Mouse (Mus musculus): Measurements from ENCODE around the gene Cd36. TPM values are rescaled to one million over a fixed set of nuclear protein-coding genes. Genes with fewer than 3 reads are reported as not detected.
A peak's percentile ranks its signal among the peaks of the same experiment; 100 is the strongest.

Gene Cd36
- total and polyA plus RNA-seq, 2 experiments from 2014 or later: 2.2 to 2.6 TPM

GRCm38 (mm10) chr5:17810336-17810735 is 78.3 kb downstream of the Cd36 start:
- no peak for DNase-seq (ENCODE audit: low spot score)

GRCm38 (mm10) chr5:17806774-17807377 is 81.7 kb downstream of the Cd36 start:
- ATAC-seq (ENCODE audit: low FRiP score): no peak
- TF ChIP-seq CTCF (IDR thresholded peaks at IDR 0.05): no peak

More at GRCm38 (mm10) chr5:17810336-17810735, 78.3 kb downstream of the Cd36 start:
- Histone ChIP-seq H3K27ac (ENCODE audit: low read depth, low read length) (no peak overlapping the region), H3K9ac (replicated peaks; ENCODE audit: low read length, poor library complexity, severe bottlenecking) (no peak overlapping the region), H3K9me3 (ENCODE audit: low read length) (no peaks in the 10 kb centered on the region), H3K4me3 (ENCODE audit: low read depth, low read length) (no peak overlapping the region), H3K4me2 (ENCODE audit: low read depth, low read length, poor library complexity, severe bottlenecking) (no peak overlapping the region), H3K27me3 (ENCODE audit: insufficient read depth, low read length) (no peaks in the 10 kb centered on the region), H3K36me3 (ENCODE audit: insufficient read depth, low read length) (no peaks in the 10 kb centered on the region), H3K4me1 (ENCODE audit: insufficient read depth, low read length) (no peaks in the 10 kb centered on the region)
- ATAC-seq (ENCODE audit: low FRiP score): no peak
- TF ChIP-seq CTCF (IDR thresholded peaks at IDR 0.05): no peak
- 88% methylated on average over 1 of the region's 1 CpGs for WGBS

GRCm38 (mm10) chr5:17776571-17776970 is 112.0 kb downstream of the Cd36 start:
- 90% methylated on average over 6 of the region's 6 CpGs for WGBS
- Histone ChIP-seq H3K27ac (ENCODE audit: low read depth, low read length) (no peak overlapping the region), H3K36me3 (ENCODE audit: insufficient read depth, low read length) (no peaks in the 10 kb centered on the region), H3K4me1 (ENCODE audit: insufficient read depth, low read length) (no peaks in the 10 kb centered on the region), H3K9me3 (ENCODE audit: low read length) (no peaks in the 10 kb centered on the region), H3K27me3 (ENCODE audit: insufficient read depth, low read length) (no peaks in the 10 kb centered on the region), H3K4me2 (ENCODE audit: low read depth, low read length, poor library complexity, severe bottlenecking) (no peak overlapping the region), H3K9ac (replicated peaks; ENCODE audit: low read length, poor library complexity, severe bottlenecking) (no peak overlapping the region), H3K4me3 (ENCODE audit: low read depth, low read length) (no peak overlapping the region)
- TF ChIP-seq CTCF (IDR thresholded peaks at IDR 0.05): no peak
- peak; percentile 65 for DNase-seq (ENCODE audit: low spot score)
- ATAC-seq (ENCODE audit: low FRiP score): no peak

More at GRCm38 (mm10) chr5:17806774-17807377, 81.7 kb downstream of the Cd36 start:
- H3K4me3 ChIP-seq (ENCODE audit: low read depth, low read length): no peak overlapping the region
- 88% methylated on average over 3 of the region's 3 CpGs for WGBS
- no peak for DNase-seq (ENCODE audit: low spot score)
- H3K27ac ChIP-seq (ENCODE audit: low read depth, low read length): no peak overlapping the region
- no peaks in the 10 kb centered on the region for H3K4me1 ChIP-seq (ENCODE audit: insufficient read depth, low read length)
- no peaks in the 10 kb centered on the region for H3K36me3 ChIP-seq (ENCODE audit: insufficient read depth, low read length)
- H3K4me2 ChIP-seq (ENCODE audit: low read depth, low read length, poor library complexity, severe bottlenecking): no peak overlapping the region
- no peaks in the 10 kb centered on the region for H3K9me3 ChIP-seq (ENCODE audit: low read length)
- no peak overlapping the region for H3K9ac ChIP-seq (replicated peaks; ENCODE audit: low read length, poor library complexity, severe bottlenecking)
- no peaks in the 10 kb centered on the region for H3K27me3 ChIP-seq (ENCODE audit: insufficient read depth, low read length)

- Histone ChIP-seq H3K27me3 (ENCODE audit: insufficient read depth, low read length) (no peaks in the 10 kb centered on the region), H3K36me3 (ENCODE audit: insufficient read depth, low read length) (no peaks in the 10 kb centered on the region), H3K4me2 (ENCODE audit: low read depth, low read length, poor library complexity, severe bottlenecking) (no peak overlapping the region), H3K4me3 (ENCODE audit: low read depth, low read length) (no peak overlapping the region), H3K4me1 (ENCODE audit: insufficient read depth, low read length) (no peaks in the 10 kb centered on the region), H3K9me3 (ENCODE audit: low read length) (no peaks in the 10 kb centered on the region), H3K9ac (replicated peaks; ENCODE audit: low read length, poor library complexity, severe bottlenecking) (no peak overlapping the region), H3K27ac (ENCODE audit: low read depth, low read length) (no peak overlapping the region)
- WGBS: 95% methylated on average over 2 of the region's 2 CpGs
- TF ChIP-seq CTCF (IDR thresholded peaks at IDR 0.05): no peak
- no peak for DNase-seq (ENCODE audit: low spot score)
- ATAC-seq (ENCODE audit: low FRiP score): no peak
Observed at GRCm38 (mm10) chr5:17770328-17770727, 118.3 kb downstream of the Cd36 start.

GRCm38 (mm10) chr5:17766006-17766677 is 122.5 kb downstream of the Cd36 start:
- ATAC-seq (ENCODE audit: low FRiP score) (peak; percentile 41; the same call in 1 of the 2 replicates), DNase-seq (ENCODE audit: low spot score) (peak; percentile 75)
- WGBS: 63% methylated on average over 4 of the region's 4 CpGs
- no peaks in the 10 kb centered on the region for H3K27me3 ChIP-seq (ENCODE audit: insufficient read depth, low read length)
- H3K4me2 ChIP-seq (ENCODE audit: low read depth, low read length, poor library complexity, severe bottlenecking): no peak overlapping the region
- no peaks in the 10 kb centered on the region for H3K4me1 ChIP-seq (ENCODE audit: insufficient read depth, low read length)
- H3K36me3 ChIP-seq (ENCODE audit: insufficient read depth, low read length): no peaks in the 10 kb centered on the region
- H3K4me3 ChIP-seq (ENCODE audit: low read depth, low read length): no peak overlapping the region
- no peaks in the 10 kb centered on the region for H3K9me3 ChIP-seq (ENCODE audit: low read length)
- peak; percentile 86 for TF ChIP-seq CTCF (IDR thresholded peaks at IDR 0.05)
- no peak overlapping the region for H3K27ac ChIP-seq (ENCODE audit: low read depth, low read length)
- H3K9ac ChIP-seq (replicated peaks; ENCODE audit: low read length, poor library complexity, severe bottlenecking): no peak overlapping the region

GRCm38 (mm10) chr5:17753471-17754005 is 135.1 kb downstream of the Cd36 start:
- Histone ChIP-seq H3K27me3 (ENCODE audit: insufficient read depth, low read length) (no peaks in the 10 kb centered on the region), H3K9ac (replicated peaks; ENCODE audit: low read length, poor library complexity, severe bottlenecking) (no peak overlapping the region), H3K36me3 (ENCODE audit: insufficient read depth, low read length) (no peaks in the 10 kb centered on the region), H3K27ac (ENCODE audit: low read depth, low read length) (no peak overlapping the region), H3K4me3 (ENCODE audit: low read depth, low read length) (no peak overlapping the region), H3K4me2 (ENCODE audit: low read depth, low read length, poor library complexity, severe bottlenecking) (no peak overlapping the region), H3K4me1 (ENCODE audit: insufficient read depth, low read length) (no peaks in the 10 kb centered on the region), H3K9me3 (ENCODE audit: low read length) (no peaks in the 10 kb centered on the region)
- ATAC-seq (ENCODE audit: low FRiP score) (no peak), DNase-seq (ENCODE audit: low spot score) (no peak)
- TF ChIP-seq CTCF (IDR thresholded peaks at IDR 0.05): no peak
- WGBS: 89% methylated on average over 7 of the region's 7 CpGs

Data from midbrain, postnatal 0 days (tissue).